In the genomic region with DNA sequence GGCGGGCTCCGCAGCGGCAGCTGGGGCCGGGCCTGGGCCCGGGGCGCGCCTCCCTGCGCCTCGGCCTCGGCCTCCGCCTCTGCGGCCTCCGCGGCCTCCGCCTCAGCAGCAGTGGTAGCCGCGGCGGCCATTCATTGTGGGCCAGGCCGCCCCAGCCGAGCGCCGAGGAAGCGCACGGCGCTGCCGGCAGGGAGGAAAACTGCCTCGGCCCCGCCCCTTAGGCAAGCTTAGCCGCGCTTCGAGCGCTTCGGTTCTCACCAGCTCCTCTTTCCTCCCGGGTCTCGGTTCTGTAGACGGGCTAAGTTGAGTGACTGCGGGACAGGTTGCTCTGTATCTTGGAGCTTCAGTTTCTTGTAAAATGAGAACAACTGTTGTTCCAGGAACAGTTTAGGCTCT, we compare ENCODE assay signal across 7 mouse cellular contexts. TPM values are rescaled to one million over a fixed set of nuclear protein-coding genes. Genes with fewer than 3 reads are reported as not detected.
A peak's percentile ranks its signal among the peaks of the same experiment; 100 is the strongest.
DNase-seq lines count a peak whose midpoint lies in the region; ATAC-seq and TF ChIP-seq lines count a peak whose summit lies in the region.

Gene Nacc1 (minus strand): TSS at position 158 of the 396 bp plus-strand sequence.

- TF ChIP-seq POLR2A in small intestine, adult 2 months (IDR thresholded peaks at IDR 0.05; ENCODE audit: low read depth, low read length) = peak; percentile 56

- H3K9me3 ChIP-seq in intestine, embryonic 15.5 days = no peaks in the 10 kb centered on the region
- H3K9me3 ChIP-seq in midbrain, embryonic 10.5 days (replicated peaks) = no peaks in the 10 kb centered on the region

- H3K4me2 ChIP-seq in intestine, embryonic 15.5 days (replicated peaks) = peak within 1 kb of the TSS; percentile 81

- peak within 1 kb of the TSS; percentile 92 for H3K27ac ChIP-seq in intestine, embryonic 15.5 days
- peak within 1 kb of the TSS; percentile 99 for H3K27ac ChIP-seq in midbrain, embryonic 10.5 days (replicated peaks)
- peak within 1 kb of the TSS; percentile 76 for H3K27ac ChIP-seq in small intestine, adult 2 months (ENCODE audit: insufficient read depth, low read depth, low read length)

- intact Hi-C loops in gastrocnemius, postnatal 36 days (cut with DNase I) = no loop called here
- intact Hi-C loops in left cerebral cortex, postnatal 36 days (cut with DNase I) = loop anchor here (1.0 kb wide), 1 partner anchor 22 kb away; no protein-coding TSS in a partner anchor

- peaks cover 3% of the 10 kb centered on the region; the same call in 1 of the 2 replicates for H3K36me3 ChIP-seq in intestine, embryonic 15.5 days
- peaks cover 53% of the 10 kb centered on the region for H3K36me3 ChIP-seq in midbrain, embryonic 10.5 days
- peaks cover 8% of the 10 kb centered on the region; the same call in 1 of the 2 replicates for H3K36me3 ChIP-seq in small intestine, adult 2 months (ENCODE audit: control insufficient read depth, insufficient read depth, low read length)

- peak within 1 kb of the TSS; percentile 100 for H3K4me3 ChIP-seq in intestine, embryonic 15.5 days (replicated peaks)
- H3K4me3 ChIP-seq in midbrain, embryonic 10.5 days = peak within 1 kb of the TSS; percentile 100
- H3K4me3 ChIP-seq in small intestine, adult 2 months (ENCODE audit: low read depth, low read length) = peak within 1 kb of the TSS; percentile 99

- no peak for TF ChIP-seq CTCF in small intestine, adult 2 months (IDR thresholded peaks at IDR 0.05; ENCODE audit: extremely low read depth, insufficient read length, insufficient replicate concordance, low read depth, low read length)

- no peaks in the 10 kb centered on the region for H3K27me3 ChIP-seq in intestine, embryonic 15.5 days (replicated peaks)
- no peaks in the 10 kb centered on the region for H3K27me3 ChIP-seq in midbrain, embryonic 10.5 days (ENCODE audit: low read depth, poor library complexity, severe bottlenecking)
- no peaks in the 10 kb centered on the region for H3K27me3 ChIP-seq in small intestine, adult 2 months (ENCODE audit: control insufficient read depth, insufficient read depth, low read length)

- H3K4me1 ChIP-seq in intestine, embryonic 15.5 days (replicated peaks) = peaks cover 31% of the 10 kb centered on the region
- peaks cover 52% of the 10 kb centered on the region for H3K4me1 ChIP-seq in midbrain, embryonic 10.5 days
- H3K4me1 ChIP-seq in small intestine, adult 2 months (ENCODE audit: control insufficient read depth, insufficient read depth, insufficient read length, low read length) = peaks cover 18% of the 10 kb centered on the region

- peak within 1 kb of the TSS; percentile 100 for H3K9ac ChIP-seq in intestine, embryonic 15.5 days

- DNase-seq in adrenal gland, adult 18-20 months (ENCODE audit: low spot score in 2 of 2) = peak; percentile 81 to 88
- peak; percentile 95 for DNase-seq in embryo, embryonic 10.5 days (ENCODE audit: low spot score)
- peak; percentile 69 to 81 for DNase-seq in gastrocnemius, postnatal 36 days
- DNase-seq in left cerebral cortex, postnatal 36 days (ENCODE audit: low spot score in 2 of 2) = peak; percentile 86 to 91
- peak; percentile 89 for DNase-seq in midbrain, embryonic 10.5 days (ENCODE audit: low spot score)

- peak; percentile 86 for ATAC-seq in intestine, embryonic 15.5 days

- under 1% methylated on average over 36 of the region's 37 CpGs for WGBS in intestine, embryonic 15.5 days
- WGBS in midbrain, embryonic 10.5 days = under 1% methylated on average over 37 of the region's 37 CpGs
- WGBS in small intestine, adult 2 months = under 1% methylated on average over 37 of the region's 37 CpGs

RNA-seq across cellular contexts. Expression of gene Nacc1, which starts in this region (rescaled TPM):
- total RNA-seq in adrenal gland, adult 18-20 months (2021) = 10 to 100 TPM; 71.3 to 77.8 TPM
- 10 to 100 TPM; 18.1 to 20.1 TPM for total RNA-seq in gastrocnemius, postnatal 36 days (2021)
- 14.8 and 17.0 TPM in 2 replicates for polyA plus RNA-seq in intestine, embryonic 15.5 days (2015; fragmentation: Nextera tagmentation; extraction: Ambion mirVana)
- 10 to 100 TPM; 94.2 to 99.7 TPM for total RNA-seq in left cerebral cortex, postnatal 36 days (2021)
- polyA plus RNA-seq in midbrain, embryonic 10.5 days (2016; fragmentation: Nextera tagmentation; extraction: Ambion mirVana) = 24.8 and 26.3 TPM in 2 replicates
- polyA plus RNA-seq in small intestine, adult 2 months (2012; rRNA removed) = 57.2 and 104 TPM in 2 replicates

Comparison
In these comparisons a context has a peak if more than half of its experiments do, and no peak if none do; other contexts are left out.
1. Peak in every context shown above with its lines: DNase-seq, ATAC-seq, H3K4me3 ChIP-seq and H3K27ac ChIP-seq.